Mouse (Mus musculus) hematopoietic stem cell, adult 5-6 weeks (primary cell): ENCODE measurements around the gene Itgb7. TPM values are rescaled to one million over a fixed set of nuclear protein-coding genes. Genes with fewer than 3 reads are reported as not detected.
A peak's percentile ranks its signal among the peaks of the same experiment; 100 is the strongest.

Experiments
- ATAC-seq, 2 experiments: fragments of 125-278 bp in 1 of 2; replicated peaks in 1 of 2; 2 replicates each; pipeline ENCODE4 v1.8.0; 2016 to 2017; ENCODE audit warnings: inconsistent platforms in 2 of 2, mild to moderate bottlenecking in 2 of 2, moderate number of reproducible peaks in 2 of 2, low read depth in 1 of 2, moderate TSS enrichment in 1 of 2; ENCODE audit not compliant: low FRiP score in 2 of 2, poor library complexity in 2 of 2, severe bottlenecking in 2 of 2, insufficient read depth in 1 of 2, low TSS enrichment in 1 of 2
- total RNA-seq: library from RNA; stranded (forward); fragments of 172-1452, 232-1000 nt; gene quantifications from 2 replicates; pipeline ENCODE4 v1.2.3, GENCODE M21; 2017

The Itgb7 gene
- total RNA-seq, 1 experiment from 2014 or later: 83.0 TPM

DNA sequence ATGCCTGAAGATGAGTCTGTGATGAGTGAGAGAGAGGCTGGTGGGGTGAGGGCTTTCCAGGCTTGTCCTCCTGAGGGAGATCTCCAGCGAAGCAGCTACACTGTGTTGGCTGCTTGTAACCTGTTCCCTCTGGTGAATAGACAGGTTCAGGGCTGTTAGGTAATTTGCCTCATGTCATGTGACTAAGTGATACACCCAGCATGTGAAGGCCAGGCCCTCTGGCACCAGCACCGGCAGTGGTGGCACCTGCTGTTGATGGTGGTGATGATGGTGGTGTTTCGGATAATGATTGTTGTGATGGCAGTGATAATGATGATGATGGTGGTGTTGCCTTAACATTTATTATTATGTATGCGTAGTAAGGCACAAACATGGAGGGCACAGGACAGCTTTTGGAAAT is 20.9 kb downstream of the Itgb7 start:
- no peak for ATAC-seq

GRCm38 (mm10) chr15:102209114-102209513 is 22.6 kb downstream of the Itgb7 start:
- ATAC-seq: no peak

GRCm38 (mm10) chr15:102208092-102208561 is 23.6 kb downstream of the Itgb7 start:
- ATAC-seq: peak; percentile 23 to 24; a peak in 3 of 4 replicates

DNA sequence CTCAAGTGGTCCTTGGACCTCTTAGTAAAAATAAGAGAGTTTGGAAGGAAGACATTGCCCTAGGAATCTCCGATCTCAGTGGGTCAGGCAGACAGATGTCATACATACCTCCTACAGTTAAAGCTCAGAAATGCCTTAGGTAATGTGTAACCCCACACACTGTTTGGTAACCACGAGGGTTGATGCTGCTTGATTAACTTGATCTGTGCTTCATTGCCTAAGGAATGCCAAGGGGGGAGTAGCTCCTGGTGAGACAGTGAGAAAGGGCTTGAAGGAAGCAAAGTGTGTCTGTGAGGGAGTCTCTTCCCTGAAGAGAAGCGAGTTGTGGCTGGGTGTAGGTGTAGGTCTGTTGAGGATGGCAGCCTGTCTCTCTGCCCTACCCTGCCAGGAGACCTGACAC is 24.4 kb downstream of the Itgb7 start:
- no peak for ATAC-seq

DNA sequence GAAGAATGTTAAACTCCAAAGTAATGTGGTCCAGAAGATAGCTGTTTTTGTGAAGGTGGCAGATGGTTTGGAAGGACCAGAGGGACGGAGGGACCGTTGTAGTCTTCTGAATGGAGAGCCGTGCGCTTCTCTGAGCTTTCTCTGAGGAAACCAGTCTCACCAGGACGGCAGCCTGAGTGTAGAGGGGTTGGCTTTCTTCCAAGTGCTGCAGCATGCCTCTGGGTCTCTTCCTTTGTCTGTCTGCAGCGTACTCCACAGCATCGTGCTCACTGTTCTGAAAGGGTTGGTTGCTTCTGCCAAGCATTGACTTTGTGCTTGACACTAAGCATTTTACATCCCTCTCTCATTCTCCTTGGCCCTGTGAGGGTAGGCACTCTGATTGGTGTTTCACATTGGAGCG is 26.0 kb downstream of the Itgb7 start:
- ATAC-seq: no peak

DNA sequence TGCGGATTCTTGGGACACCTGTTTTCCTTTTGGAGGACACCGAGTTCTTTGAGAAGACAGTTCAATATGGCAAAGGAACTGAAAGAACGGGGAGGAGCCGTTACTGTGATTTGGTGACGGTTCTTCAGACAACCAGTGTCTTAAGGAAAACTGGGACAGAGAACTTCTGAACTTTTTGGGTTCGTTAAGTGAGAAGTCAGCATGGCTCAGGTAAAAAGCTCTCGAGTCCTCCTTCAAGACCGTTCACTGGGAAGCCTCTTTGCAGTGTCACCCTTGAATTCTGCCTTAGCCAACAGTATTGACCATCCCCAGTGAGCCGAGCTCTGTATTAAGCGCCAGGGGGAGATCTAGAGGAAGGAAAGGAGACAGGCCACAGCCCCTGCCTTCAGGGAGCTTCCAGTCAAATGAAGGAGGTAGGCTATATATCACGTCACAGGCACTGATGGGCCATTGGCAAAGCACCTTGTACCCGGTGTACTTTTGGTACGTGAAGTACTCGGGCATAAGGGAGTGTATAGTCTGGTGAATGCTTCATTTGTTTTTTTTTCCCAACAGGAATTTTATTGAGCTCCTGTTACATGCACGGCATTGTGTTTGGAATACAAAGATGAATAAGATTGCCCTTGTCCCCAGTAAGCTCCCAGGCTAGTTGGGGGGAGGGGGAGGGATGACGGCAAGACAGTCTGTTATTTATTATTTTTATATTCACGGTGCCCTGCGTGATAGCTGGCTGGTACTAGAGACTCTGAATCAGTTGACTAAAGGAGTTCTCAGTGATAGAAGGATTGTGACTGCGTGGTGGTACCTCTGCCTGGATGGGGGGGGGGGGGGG is 26.9 kb downstream of the Itgb7 start, which contains the start of gene Csad:
Gene Csad (minus strand): TSS at position 51 of the 832 bp plus-strand sequence.
- ATAC-seq: no peak

DNA sequence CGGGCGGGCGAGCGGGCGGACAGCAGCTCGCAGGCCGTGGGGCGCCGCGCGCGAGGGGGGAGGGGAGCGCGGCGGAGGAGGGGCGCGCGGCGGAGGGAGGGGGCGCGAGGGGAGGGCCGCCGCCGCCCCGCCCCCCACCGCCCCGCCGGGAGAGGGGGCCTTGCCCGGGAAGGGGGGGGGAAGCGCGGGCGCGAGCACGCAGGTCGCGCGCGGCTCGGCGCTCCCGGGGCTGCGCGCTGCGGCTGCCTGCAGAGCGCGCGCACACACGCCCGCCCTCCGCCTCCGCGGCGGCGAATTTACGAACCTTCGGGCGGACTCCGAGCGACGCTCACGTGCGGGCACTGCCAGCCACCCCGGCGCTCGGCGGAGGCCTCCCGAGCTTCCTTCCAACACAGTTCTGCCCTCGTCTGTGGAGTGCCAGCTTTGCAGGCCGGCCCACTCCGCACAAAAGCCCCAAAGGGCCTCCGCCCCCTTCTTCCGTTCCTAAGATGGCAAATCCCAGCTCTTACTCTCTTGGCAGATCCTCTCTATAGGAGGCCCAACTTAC is 27.8 kb downstream of the Itgb7 start:
- peak; percentile 30 to 44 for ATAC-seq

DNA sequence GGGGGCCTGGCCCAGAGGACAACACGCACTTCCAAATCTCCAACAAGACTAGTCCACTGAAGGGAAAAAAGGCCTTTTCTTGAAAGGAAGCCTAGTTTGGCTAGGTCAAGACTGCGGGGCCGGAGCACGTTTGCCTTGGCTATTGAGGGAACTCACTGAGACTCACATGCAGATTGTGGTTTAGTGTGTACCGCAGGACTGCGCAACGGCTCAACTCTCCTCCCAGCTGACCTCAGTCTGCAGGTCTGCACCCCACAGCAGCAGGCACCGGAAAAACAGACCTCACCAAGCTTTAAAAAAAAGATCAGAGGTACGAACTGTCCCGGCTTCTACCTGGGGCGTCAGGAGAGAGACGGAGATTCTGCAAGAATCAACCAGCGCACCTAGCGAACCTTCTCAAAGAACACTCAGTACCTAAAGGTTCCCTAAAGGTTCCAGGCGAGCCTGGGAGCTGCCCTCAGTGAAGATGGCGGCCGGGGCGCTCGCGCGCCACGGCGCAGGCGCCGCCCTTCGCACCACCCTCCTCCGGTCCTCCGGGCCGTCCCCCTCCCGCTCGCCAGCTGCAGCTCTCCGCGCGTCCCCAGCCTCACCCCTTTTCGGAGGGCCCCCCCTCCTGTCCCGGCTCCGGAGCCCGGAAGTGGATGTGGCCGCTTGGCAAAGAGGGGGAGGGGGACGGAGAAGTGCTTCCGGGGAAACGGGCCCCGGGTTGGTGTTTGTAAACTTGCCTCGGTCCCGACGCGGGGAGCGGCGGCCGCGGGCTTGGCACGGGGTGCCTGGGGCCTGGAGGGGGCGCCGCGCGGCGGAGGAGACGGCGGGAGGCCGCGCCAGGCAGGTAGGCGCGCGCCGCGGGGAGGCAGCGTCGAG is 28.5 kb downstream of the Itgb7 start, which contains the start of gene Zfp740:
Gene Zfp740 (plus strand): TSS at position 279 of the 864 bp plus-strand sequence.
- ATAC-seq: peak; percentile 82 to 83

GRCm38 (mm10) chr15:102198841-102199240 is 32.9 kb downstream of the Itgb7 start:
- no peak for ATAC-seq

- no peak for ATAC-seq
These were observed 36.4 kb downstream of the Itgb7 start for GRCm38 (mm10) chr15:102195373-102195772.

DNA sequence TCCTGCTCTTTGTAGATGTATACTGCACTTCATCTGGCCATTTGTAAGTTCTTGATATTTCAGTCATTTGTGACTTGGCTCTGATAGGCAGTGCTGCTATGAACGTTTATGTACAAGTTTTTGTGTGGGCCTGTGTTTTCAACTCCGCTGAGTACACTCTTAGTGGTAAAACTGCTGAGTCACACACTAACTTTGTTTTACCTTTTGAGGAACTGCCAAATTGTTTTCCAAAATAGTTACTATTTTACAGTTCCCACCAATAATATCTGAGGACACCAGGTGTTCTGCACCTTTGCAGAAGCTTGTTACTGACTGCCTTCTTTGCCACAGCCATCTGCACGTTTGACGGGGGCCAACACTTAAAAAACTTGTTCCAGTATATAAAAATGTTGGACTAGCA is 37.3 kb downstream of the Itgb7 start:
- ATAC-seq: peak; percentile 15 to 48; a peak in 2 of 4 replicates

- no peak for ATAC-seq
These were observed 38.1 kb downstream of the Itgb7 start for GRCm38 (mm10) chr15:102193652-102194051.

GRCm38 (mm10) chr15:102192820-102193386 is 38.8 kb downstream of the Itgb7 start:
- no peak for ATAC-seq

- no peak for ATAC-seq
These were observed 39.4 kb downstream of the Itgb7 start for GRCm38 (mm10) chr15:102192271-102192812.

GRCm38 (mm10) chr15:102191699-102192098 is 40.0 kb downstream of the Itgb7 start:
- no peak for ATAC-seq

DNA sequence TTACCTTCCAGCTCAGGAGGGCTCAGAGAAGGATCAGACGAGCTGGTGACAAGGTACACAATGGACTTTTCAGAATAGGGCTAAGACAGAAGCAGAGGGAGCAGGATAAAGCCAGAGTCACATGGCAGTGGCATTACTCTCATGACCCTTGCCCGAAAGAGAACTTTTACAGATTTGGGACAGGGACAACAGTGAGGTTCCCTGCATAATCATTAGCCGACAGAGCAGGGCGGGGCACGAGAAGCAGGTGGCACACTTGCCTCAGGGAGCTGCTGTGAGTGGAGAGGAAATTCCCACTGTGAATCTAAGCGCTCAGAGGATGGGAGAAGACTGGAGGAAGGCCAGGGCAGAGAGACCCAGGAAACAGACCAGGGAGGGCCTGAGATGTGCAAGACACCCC is 42.9 kb downstream of the Itgb7 start:
- ATAC-seq: no peak

DNA sequence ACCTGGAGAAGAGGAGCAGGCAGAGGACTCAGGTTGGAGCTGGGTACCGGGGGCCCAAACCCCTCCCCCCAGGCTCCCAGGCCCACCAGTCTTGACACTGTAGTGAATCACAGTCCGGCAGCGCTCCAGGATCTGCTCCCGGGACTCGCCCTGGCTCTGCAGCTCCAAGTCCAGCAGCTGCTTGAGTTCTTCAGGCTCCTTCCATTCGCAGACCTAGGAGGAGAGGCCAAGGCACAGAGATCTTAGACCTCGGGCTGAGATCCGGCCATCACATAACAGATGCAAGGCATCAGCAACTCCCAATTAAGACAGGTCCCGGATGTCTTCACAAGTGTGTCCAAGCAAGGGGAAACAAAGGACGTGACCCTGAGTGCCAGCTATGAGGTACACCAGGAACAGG is 43.6 kb downstream of the Itgb7 start:
- ATAC-seq: no peak
